Mouse (Mus musculus): ENCODE measurements around the gene Fntb. TPM values are rescaled to one million over a fixed set of nuclear protein-coding genes. Genes with fewer than 3 reads are reported as not detected.

Gene Fntb
- polyA plus RNA-seq, 1 experiment from 2014 or later, result 44.1 TPM

DNA sequence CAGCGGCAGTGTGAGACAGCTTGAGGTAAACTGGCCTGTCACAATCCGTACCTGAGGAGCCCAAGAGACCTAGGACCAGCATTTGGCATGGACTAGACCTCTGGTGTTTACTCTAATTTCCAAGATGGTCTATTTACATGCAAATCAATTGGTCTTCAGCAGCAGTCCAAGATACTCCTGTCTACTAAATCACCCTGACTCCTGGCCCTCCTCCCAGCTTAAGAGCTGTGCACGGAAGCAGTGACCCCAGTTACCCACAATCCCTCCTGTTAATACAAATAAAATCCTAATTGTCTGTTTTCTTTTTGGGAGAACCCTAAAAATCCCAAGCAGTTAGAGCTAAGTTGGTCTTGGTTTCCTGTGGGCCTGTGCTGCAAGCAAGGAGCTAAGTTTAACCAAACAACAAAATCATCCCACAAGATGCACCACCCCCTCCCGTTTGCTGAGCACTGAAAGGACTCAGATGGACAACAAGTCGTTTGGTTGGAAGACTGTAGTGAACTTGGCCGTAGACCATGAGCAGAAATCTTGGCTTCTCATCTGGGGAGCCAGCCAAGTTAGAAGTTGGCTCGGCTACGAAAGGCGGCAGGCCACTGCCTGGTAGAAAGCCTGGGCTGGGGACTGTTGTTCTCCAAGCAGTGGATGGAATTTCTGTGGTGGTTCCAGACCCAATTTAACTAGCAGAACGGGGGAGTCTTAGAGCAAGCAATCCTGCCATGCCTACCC is 189.5 kb downstream of the Fntb start:
- 0 out of 2 replicates have a peak overlapping the region, but pooled peaks have one; percentile 49 for H3K27ac ChIP-seq
- 68% methylated on average over 10 of the region's 10 CpGs for WGBS
- H3K4me2 ChIP-seq (replicated peaks), result no peak overlapping the region
- no peaks in the 10 kb centered on the region for H3K9me3 ChIP-seq
- H3K4me3 ChIP-seq, result no peak overlapping the region
- peaks cover 11% of the 10 kb centered on the region for H3K4me1 ChIP-seq
- no peaks in the 10 kb centered on the region for H3K27me3 ChIP-seq
- ATAC-seq (ENCODE audit: low FRiP score, low read depth), result peak; percentile 44; the same call in 1 of the 2 replicates
- peaks cover 89% of the 10 kb centered on the region for H3K36me3 ChIP-seq
- no peak overlapping the region for H3K9ac ChIP-seq

DNA sequence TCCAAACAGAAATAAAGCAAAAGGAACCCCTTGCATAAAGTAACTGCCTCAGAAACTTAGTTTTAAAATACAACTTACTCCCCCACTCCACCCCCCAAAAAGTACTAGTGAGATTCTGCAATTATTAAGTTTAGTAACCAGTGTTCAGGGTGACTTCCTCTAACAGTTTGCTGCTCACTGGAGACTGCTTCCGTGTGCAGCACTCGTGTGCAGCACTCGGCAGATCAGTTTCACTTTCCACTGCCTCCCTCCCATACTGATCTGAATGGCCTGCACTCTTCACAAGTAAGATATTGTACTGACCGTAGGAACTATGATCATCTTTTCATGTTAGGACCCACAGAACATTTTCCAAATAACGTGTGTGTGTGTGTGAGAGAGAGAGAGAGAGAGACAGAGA is 192.3 kb downstream of the Fntb start:
- H3K36me3 ChIP-seq, result peaks cover 67% of the 10 kb centered on the region
- no peak overlapping the region for H3K4me3 ChIP-seq
- no peaks in the 10 kb centered on the region for H3K27me3 ChIP-seq
- no peak overlapping the region for H3K27ac ChIP-seq
- 87% methylated on average over 5 of the region's 5 CpGs for WGBS
- no peak overlapping the region for H3K4me2 ChIP-seq (replicated peaks)
- ATAC-seq (ENCODE audit: low FRiP score, low read depth), result no peak
- no peak overlapping the region for H3K9ac ChIP-seq
- H3K4me1 ChIP-seq, result peaks cover 18% of the 10 kb centered on the region
- H3K9me3 ChIP-seq, result no peaks in the 10 kb centered on the region

DNA sequence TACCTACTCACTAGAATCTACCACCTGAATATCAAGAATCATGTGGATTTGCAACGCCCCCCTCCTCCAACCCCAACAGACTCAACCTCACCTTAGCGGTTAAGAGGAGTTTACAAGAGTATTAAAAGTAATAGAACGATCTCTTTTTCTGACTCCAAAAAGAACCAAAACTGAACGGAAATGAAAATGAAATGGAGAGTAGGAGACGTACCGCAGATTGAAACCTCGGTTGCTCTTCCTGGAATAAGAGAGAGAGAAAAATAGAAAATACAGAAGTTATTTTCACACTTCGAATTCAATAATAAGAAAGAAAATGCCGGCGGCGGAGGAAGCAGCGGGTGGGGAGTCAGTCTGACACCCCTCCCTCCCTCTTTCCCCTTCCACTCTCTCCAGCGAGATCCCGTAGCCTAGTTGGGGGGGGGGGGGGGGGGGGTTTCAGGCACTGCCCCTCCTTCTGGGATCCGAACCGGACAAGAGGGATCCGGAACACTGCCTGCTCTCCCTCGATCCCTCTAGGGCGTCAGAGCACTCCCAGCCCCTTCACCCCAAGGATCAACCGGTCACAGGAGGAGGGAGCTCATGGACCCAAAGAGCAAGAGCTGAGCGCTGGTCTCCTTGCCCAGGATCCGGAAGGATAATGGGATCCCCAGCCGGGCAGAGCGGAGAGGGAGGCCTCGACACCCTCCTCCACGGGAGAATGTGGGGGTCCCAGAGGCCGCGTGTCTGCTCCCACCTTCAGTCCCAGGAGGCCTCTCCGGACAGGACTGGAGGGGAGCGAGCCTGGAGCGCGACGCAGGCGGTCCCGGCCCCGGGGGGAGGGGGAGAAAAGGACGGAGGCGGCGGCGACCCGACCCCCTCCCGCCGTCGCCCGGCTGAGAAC is 195.9 kb downstream of the Fntb start:
- peak overlapping the region; percentile 85 for H3K4me2 ChIP-seq (replicated peaks)
- H3K9ac ChIP-seq, result peak overlapping the region; percentile 91
- H3K27me3 ChIP-seq, result no peaks in the 10 kb centered on the region
- WGBS, result 4% methylated on average over 40 of the region's 45 CpGs
- H3K9me3 ChIP-seq, result no peaks in the 10 kb centered on the region
- H3K4me3 ChIP-seq, result peak overlapping the region; percentile 98
- ATAC-seq (ENCODE audit: low FRiP score, low read depth), result no peak
- peaks cover 39% of the 10 kb centered on the region for H3K36me3 ChIP-seq
- peak overlapping the region; percentile 33; the same call in 1 of the 2 replicates for H3K27ac ChIP-seq
- H3K4me1 ChIP-seq, result peaks cover 7% of the 10 kb centered on the region

DNA sequence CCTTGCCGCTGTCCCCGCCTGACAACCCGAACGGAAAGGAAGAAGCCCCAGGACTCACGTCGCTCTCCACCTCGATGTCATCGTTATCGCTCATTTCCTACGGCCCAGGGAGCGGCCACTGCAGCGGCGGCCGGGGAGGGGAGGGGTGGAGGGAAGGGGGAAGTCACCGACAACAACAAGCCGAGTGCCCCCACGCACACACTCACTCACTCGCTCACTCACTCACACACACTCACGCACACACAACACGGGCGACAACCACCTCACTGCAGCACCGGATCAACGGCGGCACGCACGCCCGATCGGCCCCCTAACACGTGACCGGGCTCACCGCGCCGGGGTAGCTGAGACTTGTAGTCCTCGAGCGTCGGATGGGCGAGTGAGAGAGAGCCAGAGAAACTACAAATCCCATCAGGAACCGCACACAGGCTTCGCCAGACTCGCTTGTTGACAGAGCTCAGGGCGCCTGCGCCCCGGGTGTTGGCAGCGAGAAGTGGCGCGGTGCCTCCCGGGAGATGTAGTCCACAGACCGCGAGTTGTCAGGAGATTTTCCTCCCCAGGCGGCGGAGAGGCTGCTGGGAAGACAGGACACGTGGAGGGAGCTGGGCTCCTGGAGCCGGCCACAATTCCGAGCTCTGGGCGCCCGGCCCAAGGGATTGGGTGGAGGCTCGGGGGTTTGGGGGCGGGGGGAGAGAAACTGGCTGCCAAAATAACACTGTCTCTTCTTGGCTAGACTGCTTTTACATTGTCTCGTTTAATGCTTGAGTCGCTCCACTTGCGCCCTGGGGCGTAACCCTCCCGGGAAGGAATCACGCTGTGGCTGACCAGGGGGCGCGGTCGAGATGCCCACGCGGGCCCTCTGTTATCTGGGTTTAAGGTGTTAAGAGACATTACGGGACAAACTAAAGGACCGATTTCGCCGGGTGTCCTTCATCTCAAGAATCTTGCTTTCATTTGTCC is 196.8 kb downstream of the Fntb start, which contains the start of gene Max:
Gene Max (minus strand): TSS at position 270 of the 960 bp plus-strand sequence.
- Histone ChIP-seq H3K9ac (peak within 1 kb of the TSS; percentile 91), H3K36me3 (peaks cover 30% of the 10 kb centered on the region), H3K4me2 (replicated peaks) (peak within 1 kb of the TSS; percentile 85), H3K27me3 (no peaks in the 10 kb centered on the region), H3K4me1 (peaks cover 7% of the 10 kb centered on the region), H3K27ac (peak within 1 kb of the TSS; percentile 33; the same call in 1 of the 2 replicates), H3K9me3 (no peaks in the 10 kb centered on the region), H3K4me3 (peak within 1 kb of the TSS; percentile 98)
- WGBS, result under 1% methylated on average over 72 of the region's 73 CpGs
- ATAC-seq (ENCODE audit: low FRiP score, low read depth), result peak; percentile 99

DNA sequence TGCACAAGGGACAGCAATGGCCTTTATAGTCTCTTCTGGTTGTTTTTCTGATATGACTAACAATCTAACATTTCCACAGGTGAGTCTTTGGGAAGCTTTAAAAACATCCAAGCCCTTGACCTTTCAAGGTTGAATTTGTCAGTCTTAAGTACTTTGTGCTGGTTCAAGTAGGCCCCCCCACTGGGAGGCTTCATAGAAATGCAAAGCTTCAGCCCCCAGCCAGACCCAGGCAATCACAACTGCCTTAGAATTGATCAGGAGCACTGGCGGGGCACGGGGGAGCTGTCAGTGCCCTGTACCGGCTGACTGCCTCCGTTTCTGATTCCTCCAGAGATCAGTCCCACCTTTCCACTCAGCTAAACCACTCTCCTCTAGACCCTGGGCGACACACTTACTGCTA is 199.7 kb downstream of the Fntb start:
- no peak for ATAC-seq (ENCODE audit: low FRiP score, low read depth)
- Histone ChIP-seq H3K36me3 (peaks cover 1% of the 10 kb centered on the region; the same call in 1 of the 2 replicates), H3K4me2 (replicated peaks) (no peak overlapping the region), H3K9ac (no peak overlapping the region), H3K27me3 (no peaks in the 10 kb centered on the region), H3K27ac (no peak overlapping the region), H3K9me3 (no peaks in the 10 kb centered on the region), H3K4me1 (peaks cover 7% of the 10 kb centered on the region), H3K4me3 (no peak overlapping the region)
- WGBS, result 40% methylated on average over 5 of the region's 5 CpGs

DNA sequence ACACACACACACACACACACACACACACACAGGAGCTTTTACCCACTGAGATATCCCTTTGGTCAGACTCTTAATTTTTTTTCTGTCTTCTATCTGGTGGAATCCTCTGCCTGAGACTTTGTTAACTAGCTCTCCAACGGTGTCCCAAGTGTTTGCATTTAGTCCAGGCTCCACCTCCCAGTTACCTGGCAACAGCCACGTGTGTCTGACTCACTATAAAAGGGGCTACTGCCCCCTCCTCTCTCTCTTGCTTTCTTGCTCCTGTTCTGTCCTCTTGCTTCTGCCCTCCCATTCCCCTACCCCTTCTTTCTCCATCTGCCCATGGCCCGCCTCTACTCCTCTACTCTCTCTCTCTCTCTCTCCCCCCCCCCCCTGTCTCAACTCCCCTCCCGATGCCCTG is 200.5 kb downstream of the Fntb start:
- ATAC-seq (ENCODE audit: low FRiP score, low read depth), result no peak
- Histone ChIP-seq H3K36me3 (no peaks in the 10 kb centered on the region), H3K27ac (no peak overlapping the region), H3K4me2 (replicated peaks) (no peak overlapping the region), H3K9ac (no peak overlapping the region), H3K9me3 (no peaks in the 10 kb centered on the region), H3K4me1 (peaks cover 3% of the 10 kb centered on the region), H3K4me3 (no peak overlapping the region), H3K27me3 (no peaks in the 10 kb centered on the region)
- 7% methylated on average over 3 of the region's 4 CpGs for WGBS

Other genes starting within 250 kb of the Fntb start
- gene Plekhg3, start 234.7 kb upstream of the Fntb start, polyA plus RNA-seq (2015; fragmentation: Nextera tagmentation; extraction: Ambion mirVana), result 5.6 and 7.2 TPM in 2 replicates
- 0.61 and 0.80 TPM in 2 replicates for gene Sptb, start 55.0 kb upstream of the Fntb start, polyA plus RNA-seq (2015; fragmentation: Nextera tagmentation; extraction: Ambion mirVana)
- gene Churc1, start 51 bp upstream of the Fntb start, polyA plus RNA-seq (2015; fragmentation: Nextera tagmentation; extraction: Ambion mirVana), result 104 and 107 TPM in 2 replicates
- 0.31 TPM in 1 of 2 replicates, not detected in the other for gene Gpx2, start 30.0 kb downstream of the Fntb start, polyA plus RNA-seq (2015; fragmentation: Nextera tagmentation; extraction: Ambion mirVana)
- 21.4 and 23.6 TPM in 2 replicates for gene Rab15, start 57.3 kb downstream of the Fntb start, polyA plus RNA-seq (2015; fragmentation: Nextera tagmentation; extraction: Ambion mirVana)
- gene Max, start 196.6 kb downstream of the Fntb start, polyA plus RNA-seq (2015; fragmentation: Nextera tagmentation; extraction: Ambion mirVana), result 13.7 and 15.2 TPM in 2 replicates

All from limb, embryonic 13.5 days (tissue).